Mouse (Mus musculus) hindbrain, embryonic 16.5 days (tissue): ENCODE data around the gene Eef2kmt. TPM values are rescaled to one million over a fixed set of nuclear protein-coding genes. Genes with fewer than 3 reads are reported as not detected.
A peak's percentile ranks its signal among the peaks of the same experiment; 100 is the strongest.
"Not testable (repeated sequence)": the region's sequence is repeated elsewhere in the genome, so short reads cannot be mapped to it uniquely, and the experiment has no call there.

Source experiments
- ATAC-seq: fragments of 200-750 bp; cut with Nextera tagmentation; 2 replicates; pipeline ENCODE4 v1.8.0; 2017; ENCODE audit warnings: moderate TSS enrichment, moderate library complexity
- H3K27ac ChIP-seq: fragments of 300-500 bp; sonication (generic); 2 replicates; pipeline ENCODE4 v1.5.1; 2014; ENCODE audit warnings: low read depth, mild to moderate bottlenecking, control low read depth, low read length, moderate library complexity
- H3K27me3 ChIP-seq: fragments of 300-500 bp; sonication (generic); replicated peaks from 2 replicates; pipeline ENCODE4 v1.6.1; 2014; ENCODE audit warnings: low read length; ENCODE audit not compliant: control insufficient read depth, insufficient read depth
- H3K36me3 ChIP-seq: fragments of 300-500 bp; sonication (generic); 2 replicates; pipeline ENCODE4 v1.6.1; 2014; ENCODE audit warnings: mild to moderate bottlenecking, low read length, moderate library complexity, mixed read lengths; ENCODE audit not compliant: control insufficient read depth, insufficient read depth
- H3K4me1 ChIP-seq: fragments of 300-500 bp; sonication (generic); 2 replicates; pipeline ENCODE4 v1.6.1; 2014; ENCODE audit warnings: low read depth, low read length; ENCODE audit not compliant: control insufficient read depth, insufficient read depth
- H3K4me2 ChIP-seq: fragments of 300-500 bp; sonication (generic); 2 replicates; pipeline ENCODE4 v1.6.1; 2014; ENCODE audit warnings: mild to moderate bottlenecking, low read length, control low read depth, moderate library complexity
- H3K4me3 ChIP-seq: fragments of 300-500 bp; sonication (generic); 2 replicates; pipeline ENCODE4 v1.5.1; 2014; ENCODE audit warnings: mild to moderate bottlenecking, low read length, control low read depth, moderate library complexity
- H3K9ac ChIP-seq: fragments of 300-500 bp; sonication (generic); 2 replicates; pipeline ENCODE4 v1.6.1; 2014; ENCODE audit warnings: low read depth, mild to moderate bottlenecking, control low read depth, low read length, moderate library complexity
- H3K9me3 ChIP-seq: fragments of 300-500 bp; sonication (generic); 2 replicates; pipeline ENCODE4 v1.6.1; 2014; ENCODE audit warnings: mild to moderate bottlenecking, low read length, moderate library complexity; ENCODE audit not compliant: control insufficient read depth
- WGBS: fragments of 180-500 bp; shearing (Covaris S2); extraction: QIAGEN DNeasy Blood & Tissue Kit; methylation state at CpG from one replicate; pipeline ENCODE4 v1.1.7; 2014; 5-methylcytosine and 5-hydroxymethylcytosine counted together
- polyA plus RNA-seq: library from polyadenylated mRNA; unstranded; fragments of >200 nt; fragmentation: Nextera tagmentation; extraction: Ambion mirVana; gene quantifications from 2 replicates; pipeline ENCODE4 v1.2.1, GENCODE M21; 2015

The Eef2kmt gene
- polyA plus RNA-seq, 1 experiment from 2014 or later = 9.4 TPM

GRCm38 (mm10) chr16:5232982-5233381 is 22.8 kb downstream of the Eef2kmt start:
- no peaks in the 10 kb centered on the region for H3K27me3 ChIP-seq
- peak overlapping the region; percentile 77 for H3K4me3 ChIP-seq
- H3K4me1 ChIP-seq = peaks cover 13% of the 10 kb centered on the region
- H3K27ac ChIP-seq = no peak overlapping the region
- no peaks in the 10 kb centered on the region for H3K36me3 ChIP-seq
- WGBS = 72% methylated on average over 4 of the region's 4 CpGs
- H3K9me3 ChIP-seq = no peaks in the 10 kb centered on the region
- H3K9ac ChIP-seq = no peak overlapping the region
- peak overlapping the region; percentile 86 for H3K4me2 ChIP-seq
- peak; percentile 22 for ATAC-seq

GRCm38 (mm10) chr16:5228103-5228502 is 27.7 kb downstream of the Eef2kmt start:
- not testable (repeated sequence) for H3K27me3 ChIP-seq, ATAC-seq
- 92% methylated on average over 3 of the region's 3 CpGs for WGBS

GRCm38 (mm10) chr16:5227501-5227900 is 28.3 kb downstream of the Eef2kmt start:
- WGBS = 85% methylated on average over 19 of the region's 19 CpGs
- not testable (repeated sequence) for H3K27ac ChIP-seq, ATAC-seq, H3K4me3 ChIP-seq, H3K4me1 ChIP-seq, H3K4me2 ChIP-seq, H3K9ac ChIP-seq, H3K9me3 ChIP-seq, H3K36me3 ChIP-seq, H3K27me3 ChIP-seq

More at GRCm38 (mm10) chr16:5228103-5228502, 27.7 kb downstream of the Eef2kmt start:
- not testable (repeated sequence) for H3K9me3 ChIP-seq, H3K4me2 ChIP-seq, H3K4me3 ChIP-seq, H3K27ac ChIP-seq, H3K4me1 ChIP-seq, H3K9ac ChIP-seq, H3K36me3 ChIP-seq

DNA sequence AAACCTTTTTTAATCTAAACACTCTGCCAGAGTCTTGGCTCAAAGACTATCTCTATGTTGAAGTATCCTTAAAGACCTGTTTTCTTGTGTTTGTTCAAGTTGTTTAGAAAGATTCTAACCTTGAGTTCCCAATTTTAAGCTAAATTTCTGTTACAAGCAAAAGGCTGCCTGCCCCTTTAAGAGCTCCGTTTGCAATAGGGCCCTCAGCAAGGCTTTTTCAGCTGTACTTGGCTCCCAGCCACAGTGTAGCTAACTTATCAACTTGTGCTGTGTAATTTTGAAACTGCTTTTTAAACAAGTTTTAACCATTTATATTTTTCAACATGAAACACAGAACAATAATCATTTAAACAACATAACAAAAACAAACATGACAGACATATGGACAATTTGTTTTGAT is 29.2 kb downstream of the Eef2kmt start:
- not testable (repeated sequence) for H3K4me3 ChIP-seq, ATAC-seq, H3K36me3 ChIP-seq, H3K4me1 ChIP-seq, H3K4me2 ChIP-seq, H3K9ac ChIP-seq, H3K27me3 ChIP-seq, H3K27ac ChIP-seq, H3K9me3 ChIP-seq
- WGBS = 11% methylated on average over 1 of the region's 1 CpGs

- WGBS = 82% methylated on average over 6 of the region's 6 CpGs
- no peak within 1 kb of the TSS for H3K4me2 ChIP-seq
Observed at GRCm38 (mm10) chr16:5222140-5222539, 33.6 kb downstream of the Eef2kmt start, which contains the start of gene AU021092. Gene AU021092, minus strand, starts transcription at chr16:5222299.

DNA sequence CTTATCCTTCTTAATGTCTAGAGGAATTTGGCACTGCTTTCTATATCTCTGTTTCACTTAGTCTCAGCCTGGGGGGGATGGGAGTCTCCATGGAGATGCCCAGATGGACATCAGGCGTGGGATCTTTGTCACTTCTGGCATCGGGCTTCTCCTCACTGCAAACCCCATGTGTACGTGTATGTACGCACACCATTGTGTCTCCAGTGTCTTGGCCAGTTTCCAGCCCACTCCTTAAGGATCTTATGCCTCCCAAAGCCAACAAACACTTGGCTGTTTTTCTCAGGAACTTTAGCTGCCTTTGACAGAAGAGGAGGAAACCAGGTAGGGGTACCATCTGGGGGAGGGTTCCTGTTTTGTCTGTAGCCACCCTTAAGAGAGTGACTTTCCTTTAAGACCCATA is 34.4 kb downstream of the Eef2kmt start:
- no peak for ATAC-seq
- Histone ChIP-seq H3K9me3 (no peaks in the 10 kb centered on the region), H3K27me3 (no peaks in the 10 kb centered on the region; the same call in 1 of the 2 replicates), H3K27ac (no peak overlapping the region), H3K4me1 (no peaks in the 10 kb centered on the region), H3K4me3 (no peak overlapping the region), H3K9ac (no peak overlapping the region), H3K36me3 (no peaks in the 10 kb centered on the region), H3K4me2 (no peak overlapping the region)
- 38% methylated on average over 4 of the region's 4 CpGs for WGBS

More at GRCm38 (mm10) chr16:5222140-5222539, 33.6 kb downstream of the Eef2kmt start, which contains the start of gene AU021092:
- Histone ChIP-seq H3K9me3 (no peaks in the 10 kb centered on the region), H3K36me3 (no peaks in the 10 kb centered on the region), H3K9ac (peak within 1 kb of the TSS; percentile 6; the same call in 1 of the 2 replicates), H3K4me3 (no peak within 1 kb of the TSS), H3K4me1 (no peaks in the 10 kb centered on the region), H3K27me3 (no peaks in the 10 kb centered on the region; the same call in 1 of the 2 replicates), H3K27ac (peak within 1 kb of the TSS; percentile 49; the same call in 1 of the 2 replicates)
- no peak for ATAC-seq

DNA sequence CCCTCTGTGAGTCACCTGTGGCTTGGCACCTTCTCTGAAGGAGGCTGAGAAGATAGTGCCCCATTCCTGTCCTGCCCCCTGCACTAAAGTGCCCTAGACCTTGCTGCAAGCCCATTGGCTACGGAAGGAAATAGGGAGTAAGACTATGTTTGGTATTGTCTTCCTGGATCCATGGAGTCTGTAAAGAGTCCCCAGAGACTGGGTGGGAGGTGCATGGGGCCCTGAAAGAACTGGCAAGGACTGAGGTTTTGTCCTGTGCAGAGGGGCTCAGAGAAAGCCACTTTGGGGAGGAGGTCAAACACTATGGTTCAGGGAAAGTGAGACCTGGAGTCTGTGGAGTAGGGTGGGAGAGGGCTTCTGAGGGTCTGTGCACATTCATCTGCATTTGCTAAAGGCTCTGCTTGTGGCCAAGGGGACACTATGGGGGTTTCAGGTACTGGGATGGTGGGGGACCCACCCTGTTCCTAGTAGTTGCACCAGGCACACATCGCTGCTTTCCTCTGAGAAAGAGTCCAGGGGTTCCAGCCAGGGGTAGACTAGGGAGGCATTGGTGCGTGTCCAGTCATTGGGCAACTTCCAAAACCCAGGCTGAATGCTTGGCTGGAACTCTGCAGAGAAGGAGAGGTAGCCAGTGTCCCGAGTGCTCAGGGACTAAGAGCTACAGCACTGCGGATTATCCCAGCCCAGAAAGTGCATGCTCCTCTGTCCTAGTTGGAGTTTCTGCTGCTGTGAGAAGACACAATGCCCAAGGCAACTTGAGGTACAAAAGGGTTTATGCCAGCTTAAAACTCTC is 38.2 kb downstream of the Eef2kmt start:
- no peak for ATAC-seq
- H3K27me3 ChIP-seq = no peaks in the 10 kb centered on the region; the same call in 1 of the 2 replicates
- no peak overlapping the region for H3K4me2 ChIP-seq
- no peak overlapping the region for H3K27ac ChIP-seq
- H3K4me3 ChIP-seq = no peak overlapping the region
- WGBS = 70% methylated on average over 5 of the region's 5 CpGs
- H3K36me3 ChIP-seq = no peaks in the 10 kb centered on the region
- H3K9ac ChIP-seq = no peak overlapping the region
- no peaks in the 10 kb centered on the region for H3K4me1 ChIP-seq
- no peaks in the 10 kb centered on the region for H3K9me3 ChIP-seq

DNA sequence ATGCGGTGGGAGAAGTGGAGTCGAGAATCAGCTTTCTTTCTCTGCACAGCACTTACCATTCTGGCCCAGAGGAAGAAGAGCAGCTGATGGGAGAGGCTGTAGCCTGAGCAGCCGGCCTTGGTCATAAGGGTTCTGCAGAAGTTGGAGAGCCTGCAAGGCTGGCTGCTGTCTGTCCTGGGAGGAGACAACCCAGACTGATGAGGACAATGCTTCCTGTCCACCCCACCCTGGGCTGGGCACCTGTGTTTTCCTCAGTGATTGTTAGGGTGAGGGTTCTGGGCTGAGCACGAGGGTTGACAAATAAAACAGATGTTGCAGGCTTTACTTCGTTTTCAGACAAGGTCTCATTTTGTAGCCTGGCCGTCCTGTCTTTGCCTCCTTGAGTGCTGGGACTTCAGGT is 39.1 kb downstream of the Eef2kmt start:
- no peak overlapping the region for H3K4me3 ChIP-seq
- no peaks in the 10 kb centered on the region for H3K36me3 ChIP-seq
- no peak overlapping the region for H3K4me2 ChIP-seq
- H3K27ac ChIP-seq = no peak overlapping the region
- ATAC-seq = no peak
- WGBS = 55% methylated on average over 6 of the region's 6 CpGs
- H3K9ac ChIP-seq = no peak overlapping the region
- H3K9me3 ChIP-seq = no peaks in the 10 kb centered on the region
- H3K4me1 ChIP-seq = no peaks in the 10 kb centered on the region
- no peaks in the 10 kb centered on the region; the same call in 1 of the 2 replicates for H3K27me3 ChIP-seq

DNA sequence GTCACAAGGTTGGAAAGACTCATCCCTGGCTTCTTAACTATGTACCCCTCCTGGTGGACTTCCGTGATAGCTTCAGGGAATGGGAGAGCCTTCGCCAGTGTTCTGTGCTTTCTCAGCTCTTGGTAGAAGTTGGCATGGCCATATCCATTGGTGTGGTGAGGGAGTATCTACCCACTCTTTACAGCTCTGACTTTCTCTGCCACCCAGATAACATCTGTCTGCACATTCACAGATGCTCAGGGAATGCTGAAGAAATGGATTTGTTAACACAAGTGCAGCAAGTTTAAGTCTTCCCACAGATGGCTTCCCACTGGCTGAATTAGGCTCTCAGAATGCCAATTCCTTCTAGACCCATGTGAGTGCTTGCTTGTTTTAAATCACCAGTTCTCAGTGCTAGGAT is 41.7 kb downstream of the Eef2kmt start:
- Histone ChIP-seq H3K27ac (no peak overlapping the region), H3K9ac (no peak overlapping the region), H3K4me1 (no peaks in the 10 kb centered on the region), H3K4me2 (no peak overlapping the region), H3K27me3 (no peaks in the 10 kb centered on the region; the same call in none of the 2 replicates), H3K4me3 (no peak overlapping the region), H3K9me3 (no peaks in the 10 kb centered on the region), H3K36me3 (no peaks in the 10 kb centered on the region)
- WGBS = 86% methylated on average over 2 of the region's 2 CpGs
- no peak for ATAC-seq
